Comparison of ENCODE assay signal across 13 mouse cellular contexts in the genomic region with DNA sequence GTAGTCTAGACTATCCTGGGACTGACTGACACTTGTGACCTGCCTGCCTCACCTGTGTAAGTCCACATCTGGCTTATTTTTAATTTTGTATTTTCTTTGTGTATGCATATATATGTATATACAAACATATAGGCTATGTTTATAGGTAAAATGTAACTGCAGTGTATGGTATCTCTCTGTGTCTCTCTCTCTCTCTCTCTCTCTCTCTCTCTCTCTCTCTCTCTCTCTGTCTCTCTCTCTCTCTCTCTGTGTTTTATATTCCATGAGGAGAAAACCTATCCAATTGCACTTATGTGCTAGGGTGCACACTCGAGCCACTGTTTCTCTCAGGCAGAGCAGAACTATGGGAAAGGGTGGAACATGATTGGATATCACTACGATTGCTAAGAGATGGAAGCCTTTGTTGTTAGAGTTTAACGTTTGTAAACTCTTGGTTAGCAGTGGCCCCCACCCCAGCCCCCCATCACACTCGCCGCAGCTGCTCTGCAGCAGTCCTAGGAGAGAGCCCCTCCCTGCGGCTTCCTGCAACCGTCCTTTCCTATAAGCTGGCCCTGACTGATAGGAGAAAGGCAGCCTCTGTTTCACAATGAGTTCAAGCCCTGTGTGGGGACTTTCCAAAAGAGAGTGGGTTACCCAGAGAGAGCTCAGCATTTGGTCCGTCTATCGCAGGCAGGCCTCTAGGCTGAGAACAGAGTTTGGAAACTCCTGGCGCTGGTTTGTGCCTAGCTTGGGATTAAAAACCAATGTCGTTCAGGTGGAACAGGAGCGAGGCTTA. TPM values are rescaled to one million over a fixed set of nuclear protein-coding genes. Genes with fewer than 3 reads are reported as not detected.
DNase-seq lines count a peak whose midpoint lies in the region; ATAC-seq and TF ChIP-seq lines count a peak whose summit lies in the region.
"Had no signal": no experiment of that assay in that cellular context is flagged by ENCODE, and none has a peak within 500 bp of the region (broad histone marks: within the 10 kb centered on the region; RNA-seq: fewer than 3 reads in every experiment).

No protein-coding gene starts in this region.

- no peak overlapping the region for H3K4me2 ChIP-seq in heart, embryonic 15.5 days
- H3K4me2 ChIP-seq: lung, embryonic 14.5 days had no signal

- no peak for TF ChIP-seq CTCF in MEL (IDR thresholded peaks at IDR 0.05 in 2 of 3, conservative IDR thresholded peaks at IDR 0.05 in 1 of 3; ENCODE audit: control insufficient read depth in 1 of 3, insufficient read depth in 1 of 3, low read depth in 2 of 3, low read length in 3 of 3, poor library complexity in 1 of 3, severe bottlenecking in 1 of 3)
- no peak for TF ChIP-seq CTCF in kidney, adult 2 months (conservative IDR thresholded peaks at IDR 0.05; ENCODE audit: insufficient read depth, insufficient read length, low read depth, low read length)

- H3K9me3 ChIP-seq in heart, embryonic 15.5 days (replicated peaks), result no peaks in the 10 kb centered on the region
- H3K9me3 ChIP-seq in MEL (replicated peaks; ENCODE audit: insufficient read depth, low read length), result no peaks in the 10 kb centered on the region

- H3K27me3 ChIP-seq in heart, embryonic 15.5 days, result no peaks in the 10 kb centered on the region
- no peaks in the 10 kb centered on the region for H3K27me3 ChIP-seq in MEL (ENCODE audit: control insufficient read depth in 1 of 2, insufficient read depth in 2 of 2, low read length in 2 of 2)
- H3K27me3 ChIP-seq in kidney, adult 2 months (replicated peaks; ENCODE audit: control insufficient read depth, insufficient read depth, low read length), result no peaks in the 10 kb centered on the region

- H3K4me1 ChIP-seq in heart, embryonic 15.5 days (replicated peaks), result peaks cover 28% of the 10 kb centered on the region
- H3K4me1 ChIP-seq in MEL (ENCODE audit: control insufficient read depth in 1 of 2, insufficient read depth in 2 of 2, low read length in 2 of 2), result peaks cover 23 to 30% of the 10 kb centered on the region in 2 experiments
- H3K4me1 ChIP-seq in kidney, adult 2 months (ENCODE audit: control insufficient read depth, insufficient read depth, low read length), result no peaks in the 10 kb centered on the region; the same call in 1 of the 2 replicates

- H3K36me3 ChIP-seq in heart, embryonic 15.5 days, result no peaks in the 10 kb centered on the region
- H3K36me3 ChIP-seq in MEL (ENCODE audit: control insufficient read depth in 1 of 2, insufficient read depth in 2 of 2, low read length in 2 of 2), result peaks cover 0 to 25% of the 10 kb centered on the region in 2 experiments; a peak in 2 of 4 replicates
- H3K36me3 ChIP-seq in kidney, adult 2 months (ENCODE audit: control insufficient read depth, insufficient read depth, low read length), result no peaks in the 10 kb centered on the region

- ATAC-seq in heart, embryonic 15.5 days (replicated peaks; ENCODE audit: insufficient number of reproducible peaks, insufficient read depth, low FRiP score, low read depth), result 0 out of 2 replicates have a peak, but pooled peaks have one; percentile 35
- ATAC-seq: forebrain, postnatal 0 days had no signal

- H3K79me2 ChIP-seq in MEL (ENCODE audit: control insufficient read depth, insufficient read depth, low read length, poor library complexity), result peaks cover 13% of the 10 kb centered on the region

- DNase-seq in heart, postnatal 10 days, result no peak
- peak; percentile 94 for DNase-seq in MEL (ENCODE audit: low read depth, low spot score)
- DNase-seq in liver, result peak; percentile 71
- DNase-seq in thymus, adult 18-20 months, result peak; percentile 57 to 66
- DNase-seq in embryo, embryonic 9.5 days (ENCODE audit: extremely low spot score), result no peak
- no peak for DNase-seq in kidney, adult 2 months
- DNase-seq in retina, postnatal 1 day, result no peak
- DNase-seq: cerebellum, adult 11-12 months; forebrain, postnatal 0 days; kidney, adult 11 months; layer of hippocampus, postnatal 36 days; lung, embryonic 14.5 days had no signal

- no peak for TF ChIP-seq RAD21 in MEL (IDR thresholded peaks at IDR 0.05; ENCODE audit: low read depth, low read length)

- 69% methylated on average over 12 of the region's 12 CpGs for WGBS in heart, embryonic 15.5 days
- WGBS in kidney, adult 2 months, result 71% methylated on average over 12 of the region's 12 CpGs

- no peak overlapping the region for H3K9ac ChIP-seq in heart, embryonic 15.5 days
- H3K9ac ChIP-seq in MEL (ENCODE audit: control insufficient read depth, low read depth, low read length, poor library complexity, severe bottlenecking), result peak overlapping the region; percentile 60
- H3K9ac ChIP-seq: forebrain, postnatal 0 days; lung, embryonic 14.5 days had no signal

- H3K27ac ChIP-seq in heart, embryonic 15.5 days, result no peak overlapping the region
- H3K27ac ChIP-seq in MEL (ENCODE audit: control insufficient read depth, low read depth, low read length), result peak overlapping the region; percentile 88
- no peak overlapping the region for H3K27ac ChIP-seq in kidney, adult 2 months (ENCODE audit: insufficient read depth, low read depth, low read length)

- TF ChIP-seq POLR2A in MEL (IDR thresholded peaks at IDR 0.05; ENCODE audit: control insufficient read depth in 1 of 2, insufficient read depth in 1 of 2, low read depth in 1 of 2, low read length in 2 of 2, poor library complexity in 1 of 2), result peak in 1 of 2 experiments; percentile 54; a peak in 2 of 4 replicates
- no peak for TF ChIP-seq POLR2A in kidney, adult 2 months (IDR thresholded peaks at IDR 0.05; ENCODE audit: low read depth, low read length)

- no peak overlapping the region for H3K4me3 ChIP-seq in heart, embryonic 15.5 days
- peak overlapping the region; percentile 1 to 6; a peak in 3 of 4 replicates for H3K4me3 ChIP-seq in MEL (ENCODE audit: control insufficient read depth in 1 of 2, insufficient read depth in 1 of 2, low read depth in 2 of 2, low read length in 2 of 2)
- H3K4me3 ChIP-seq in kidney, adult 2 months (ENCODE audit: insufficient read depth, low read depth, low read length), result no peak overlapping the region

- intact Hi-C loops in heart, postnatal 10 days (cut with DNase I), result no loop called here

- TF ChIP-seq EP300 in MEL (IDR thresholded peaks at IDR 0.05; ENCODE audit: low read depth in 1 of 2, low read length in 2 of 2), result peak; percentile 95 to 100

TF ChIP-seq in MEL, 35 proteins besides CTCF, POLR2A, EP300 and RAD21 (continues in another document):
- TF ChIP-seq USF2 (IDR thresholded peaks at IDR 0.05; ENCODE audit: borderline replicate concordance in 1 of 2, insufficient read depth in 1 of 2, low read depth in 1 of 2, low read length in 2 of 2) (no peak), JUND (IDR thresholded peaks at IDR 0.05; ENCODE audit: low read depth, low read length) (peak; percentile 90), ELF1 (IDR thresholded peaks at IDR 0.05; ENCODE audit: low read depth, low read length) (no peak), TCF12 (IDR thresholded peaks at IDR 0.05; ENCODE audit: low read depth, low read length) (peak; percentile 97), MAX (IDR thresholded peaks at IDR 0.05; ENCODE audit: low read length) (no peak), TAL1 (IDR thresholded peaks at IDR 0.05; ENCODE audit: low read length) (peak; percentile 93), GATA1 (IDR thresholded peaks at IDR 0.05; ENCODE audit: low read depth, low read length) (peak; percentile 68), KAT2A (conservative IDR thresholded peaks at IDR 0.05; ENCODE audit: low read depth, low read length) (no peak), MYC (IDR thresholded peaks at IDR 0.05; ENCODE audit: low read depth, low read length) (no peak), NELFE (IDR thresholded peaks at IDR 0.05; ENCODE audit: low read depth, low read length) (no peak; the same call in 1 of the 2 replicates), ZMIZ1 (IDR thresholded peaks at IDR 0.05; ENCODE audit: low read depth, low read length) (peak; percentile 66), ZKSCAN1 (IDR thresholded peaks at IDR 0.05; ENCODE audit: low read depth, low read length) (no peak), ETS1 (IDR thresholded peaks at IDR 0.05; ENCODE audit: low read depth, low read length) (peak; percentile 84), MAFK (IDR thresholded peaks at IDR 0.05; ENCODE audit: borderline replicate concordance, low read depth, low read length) (no peak), CHD1 (IDR thresholded peaks at IDR 0.05; ENCODE audit: low read depth, low read length) (0 out of 2 replicates have a peak, but pooled peaks have one; percentile 37), MXI1 (IDR thresholded peaks at IDR 0.05; ENCODE audit: low read depth, low read length) (no peak), ZC3H11A (IDR thresholded peaks at IDR 0.05; ENCODE audit: low read depth, low read length) (no peak; the same call in 1 of the 2 replicates), GABPA (IDR thresholded peaks at IDR 0.05; ENCODE audit: low read depth, low read length) (no peak), MAZ (IDR thresholded peaks at IDR 0.05; ENCODE audit: low read depth, low read length) (peak; percentile 99), NRF1 (IDR thresholded peaks at IDR 0.05; ENCODE audit: insufficient read depth, low read depth, low read length, poor library complexity, severe bottlenecking) (no peak), ZNF384 (IDR thresholded peaks at IDR 0.05; ENCODE audit: low read depth, low read length) (no peak), MYB (IDR thresholded peaks at IDR 0.05; ENCODE audit: low read depth, low read length) (peak; percentile 96), RCOR1 (IDR thresholded peaks at IDR 0.05; ENCODE audit: low read depth, low read length) (peak; percentile 74), TBP (IDR thresholded peaks at IDR 0.05; ENCODE audit: low read depth, low read length) (0 out of 2 replicates have a peak, but pooled peaks have one; percentile 24), BHLHE40 (IDR thresholded peaks at IDR 0.05; ENCODE audit: borderline replicate concordance, low read depth, low read length) (peak; percentile 44; the same call in 1 of the 2 replicates), POLR2AphosphoS5 (IDR thresholded peaks at IDR 0.05; ENCODE audit: borderline replicate concordance, low read depth, low read length) (no peak), UBTF (IDR thresholded peaks at IDR 0.05; ENCODE audit: borderline replicate concordance, insufficient read depth, low read depth, low read length) (no peak), MEF2A (IDR thresholded peaks at IDR 0.05; ENCODE audit: extremely low read depth, insufficient replicate concordance, low read depth, low read length, poor library complexity, severe bottlenecking) (no peak), SMC3 (IDR thresholded peaks at IDR 0.05; ENCODE audit: low read depth, low read length) (no peak)

RNA-seq across cellular contexts. Expression of gene Hivep1, which starts 41.6 kb away (rescaled TPM):
- 5.0 and 7.6 TPM in 2 replicates for polyA plus RNA-seq in heart, embryonic 15.5 days (2015; fragmentation: Nextera tagmentation; extraction: Ambion mirVana)
- 10 to 100 TPM; 24.2 to 24.3 TPM for total RNA-seq in heart, postnatal 10 days (2021)
- total RNA-seq in MEL (2012; rRNA removed), result 2.2 and 3.9 TPM in 2 replicates
- polyA plus RNA-seq in MEL (2012; ENCODE audit: insufficient read depth in 1 of 2, insufficient read length in 2 of 2, low read depth in 1 of 2, low replicate concordance in 2 of 2, missing spikeins in 1 of 2), result 10 to 100 TPM in 1 of 2 experiments, not detected in 1; 15.9 TPM
- 15.6 and 17.8 TPM in 2 replicates for polyA plus RNA-seq in kidney, adult 2 months (2012; rRNA removed)

Comparison
In these comparisons a context has a peak if more than half of its experiments do, and no peak if none do; other contexts are left out.
1. H3K4me3 ChIP-seq: peak in MEL (2 of 2); none in heart, embryonic 15.5 days (single experiment) and kidney, adult 2 months (single experiment).
2. DNase-seq: peak in MEL (single experiment), liver (single experiment) and thymus, adult 18-20 months (2 of 2); none in heart, postnatal 10 days (0 of 2), embryo, embryonic 9.5 days (single experiment), kidney, adult 2 months (single experiment) and retina, postnatal 1 day (single experiment).